Mouse (Mus musculus): ENCODE measurements around the gene Il22.
A peak's percentile ranks its signal among the peaks of the same experiment; 100 is the strongest.
"Not testable (repeated sequence)": the region's sequence is repeated elsewhere in the genome, so short reads cannot be mapped to it uniquely, and the experiment has no call there.

The Il22 gene

DNA sequence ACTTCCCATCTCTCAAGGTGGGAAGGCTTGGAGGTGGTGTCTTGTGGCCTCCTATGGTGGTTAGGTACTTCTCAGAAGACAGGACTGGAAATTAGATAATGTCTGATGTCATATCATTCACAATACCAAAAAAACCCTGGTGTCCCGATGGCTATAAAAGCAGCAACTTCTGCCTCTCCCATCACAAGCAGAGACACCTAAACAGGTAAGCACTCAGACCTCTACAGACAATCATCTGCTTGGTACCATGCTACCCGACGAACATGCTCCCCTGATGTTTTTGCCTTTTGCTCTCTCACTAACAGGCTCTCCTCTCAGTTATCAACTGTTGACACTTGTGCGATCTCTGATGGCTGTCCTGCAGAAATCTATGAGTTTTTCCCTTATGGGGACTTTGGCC, at the start of gene Il22:
TSS of gene Il22 (plus strand) at position 301 of the 400 bp plus-strand sequence.
- DNase-seq, result no peak

GRCm38 (mm10) chr10:118155932-118156331, 48.8 kb upstream of the Il22 start:
- no peak for DNase-seq

DNA sequence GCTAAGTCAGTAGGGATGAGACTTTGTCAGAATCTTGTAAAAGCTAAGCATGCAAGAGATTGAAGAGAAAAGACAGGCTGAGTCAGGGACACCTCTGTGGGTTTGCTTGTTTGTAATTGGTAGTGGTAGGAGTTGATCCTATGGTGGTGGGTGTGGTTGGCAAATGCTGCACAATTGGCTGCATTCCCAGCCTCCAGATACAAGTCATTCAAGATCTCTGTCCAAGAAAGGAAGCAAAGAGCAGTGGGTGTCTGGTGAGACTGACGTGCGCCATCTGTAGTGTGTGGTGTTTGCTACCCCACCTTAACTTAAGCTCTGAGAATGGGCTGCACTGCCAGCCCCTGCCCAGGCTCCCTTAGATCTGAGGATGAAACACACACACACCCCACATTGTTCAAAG, 43.6 kb upstream of the Il22 start:
- no peak for DNase-seq

DNA sequence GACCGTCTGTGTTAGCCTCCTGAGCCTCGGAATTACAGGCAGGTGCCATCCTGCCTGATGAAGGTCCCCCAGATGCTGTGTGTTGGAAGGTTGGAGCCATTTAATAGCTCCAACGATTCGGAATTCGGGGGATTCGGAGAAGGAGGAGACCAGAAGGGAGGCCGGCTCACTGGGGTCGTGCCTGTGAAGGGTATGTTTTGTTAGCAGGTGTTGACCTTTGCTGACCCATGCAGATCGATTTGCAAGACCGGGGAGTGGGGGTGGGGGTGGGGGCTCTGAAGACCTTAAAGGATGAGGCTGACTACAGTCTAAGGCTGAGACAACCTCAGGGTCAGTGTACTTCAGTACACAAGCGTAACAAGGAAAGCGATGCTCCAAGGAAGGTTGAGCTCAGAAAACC, 35.5 kb upstream of the Il22 start:
- DNase-seq, result no peak

GRCm38 (mm10) chr10:118172416-118172815, 32.3 kb upstream of the Il22 start:
- no peak for DNase-seq

- no peak for DNase-seq
Observed at GRCm38 (mm10) chr10:118172876-118173275, 31.9 kb upstream of the Il22 start.

GRCm38 (mm10) chr10:118175542-118175941, 29.2 kb upstream of the Il22 start:
- not testable (repeated sequence) for DNase-seq

GRCm38 (mm10) chr10:118178735-118179151, 26.0 kb upstream of the Il22 start:
- no peak for DNase-seq

GRCm38 (mm10) chr10:118179265-118179664, 25.5 kb upstream of the Il22 start:
- no peak for DNase-seq

DNA sequence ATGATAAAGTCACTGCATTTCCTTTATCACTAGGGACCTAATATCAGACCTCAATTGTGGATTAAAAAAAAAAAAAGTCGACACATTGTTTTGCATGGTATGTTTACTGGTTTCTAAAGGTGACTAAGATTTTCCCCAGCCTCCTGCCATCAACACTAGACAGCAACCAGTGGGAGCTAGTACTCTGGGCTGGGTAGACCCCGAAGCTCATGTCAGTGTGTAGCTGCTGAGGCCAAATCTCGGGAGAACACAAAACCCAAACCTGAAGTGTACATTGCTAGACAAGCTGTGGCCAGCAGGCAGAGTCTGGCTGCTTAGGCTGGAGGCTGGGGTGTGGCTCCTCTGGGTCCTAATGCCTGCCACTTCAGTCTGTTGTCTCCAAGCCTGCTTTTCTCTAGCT, 9.6 kb upstream of the Il22 start:
- not testable (repeated sequence) for DNase-seq

DNA sequence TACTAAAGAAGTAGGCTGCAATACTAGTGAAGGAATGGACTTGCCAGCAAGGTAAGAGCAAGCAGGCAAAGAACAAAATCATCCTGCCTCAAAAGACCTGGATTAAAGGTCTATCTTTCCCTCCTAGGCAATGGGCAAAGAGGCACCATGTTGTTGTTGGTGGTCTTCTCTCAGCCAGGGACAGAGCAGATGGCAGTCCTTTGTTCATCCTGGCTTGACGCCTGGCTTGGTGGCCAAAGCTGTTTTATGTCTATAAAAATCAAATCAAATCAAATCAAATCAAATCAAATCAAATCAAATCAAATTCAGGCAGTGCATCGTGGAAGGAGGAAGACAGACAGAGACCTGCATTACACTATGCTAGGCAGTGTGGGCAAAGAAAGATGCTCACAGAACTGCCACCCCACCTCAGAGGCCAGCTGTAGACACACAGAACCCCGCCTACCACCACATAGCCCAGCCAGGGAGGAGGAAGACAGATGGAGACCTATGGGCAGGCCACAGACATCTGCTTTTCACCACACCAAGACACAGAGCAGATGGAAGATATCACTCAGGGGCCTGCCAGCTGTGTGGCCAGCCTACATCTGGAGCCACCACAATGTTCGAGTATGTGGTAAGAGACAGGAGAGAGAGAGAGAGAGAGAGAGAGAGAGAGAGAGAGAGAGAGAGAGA, 11.1 kb downstream of the Il22 start:
- not testable (repeated sequence) for DNase-seq

DNA sequence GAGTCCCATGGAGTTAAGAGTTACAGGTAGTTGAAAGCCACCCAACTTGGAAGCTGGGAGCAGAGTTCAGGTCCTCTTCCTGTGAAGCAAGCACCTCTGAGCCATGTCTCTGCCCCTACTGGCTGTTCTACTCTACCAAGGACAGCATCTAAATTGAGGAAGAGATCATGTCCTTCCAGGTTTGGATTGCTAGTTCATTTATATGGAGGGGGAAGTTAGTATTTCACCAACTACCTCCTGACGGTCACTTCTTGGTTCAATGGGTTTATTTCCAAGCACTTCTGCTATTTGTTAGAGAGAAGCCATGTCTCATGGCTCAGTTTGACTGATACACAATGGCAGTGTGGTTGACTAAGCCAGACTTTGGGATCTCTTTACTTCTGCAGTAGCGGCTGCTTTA, 22.9 kb downstream of the Il22 start:
- not testable (repeated sequence) for DNase-seq

- not testable (repeated sequence) for DNase-seq
Observed at GRCm38 (mm10) chr10:118232607-118233006, 27.9 kb downstream of the Il22 start.

DNA sequence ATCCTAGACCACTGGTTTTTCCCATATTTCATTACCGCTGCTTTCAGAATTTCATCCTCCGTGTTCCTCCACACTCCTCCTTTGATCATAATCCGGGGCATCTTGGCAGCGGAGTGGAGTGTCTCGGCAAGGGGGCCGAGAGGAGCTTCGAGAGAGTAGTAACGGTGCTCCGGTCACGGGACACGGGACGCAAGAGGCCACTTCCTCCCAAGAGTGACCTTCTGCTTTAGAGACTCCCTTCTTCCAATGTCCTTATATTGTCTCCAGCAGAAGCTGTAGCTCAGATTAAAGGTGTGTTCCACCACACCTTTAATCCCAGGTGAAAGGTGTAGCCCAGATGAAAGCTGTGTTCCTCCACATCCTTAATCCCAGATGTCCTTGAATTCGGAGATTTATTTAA, 35.9 kb downstream of the Il22 start, which contains the start of gene Gm32717:
TSS of gene Gm32717 (minus strand) at position 101 of the 400 bp plus-strand sequence.
- DNase-seq, result not testable (repeated sequence)

GRCm38 (mm10) chr10:118249006-118249595, 44.4 kb downstream of the Il22 start:
- DNase-seq, result not testable (repeated sequence)

DNA sequence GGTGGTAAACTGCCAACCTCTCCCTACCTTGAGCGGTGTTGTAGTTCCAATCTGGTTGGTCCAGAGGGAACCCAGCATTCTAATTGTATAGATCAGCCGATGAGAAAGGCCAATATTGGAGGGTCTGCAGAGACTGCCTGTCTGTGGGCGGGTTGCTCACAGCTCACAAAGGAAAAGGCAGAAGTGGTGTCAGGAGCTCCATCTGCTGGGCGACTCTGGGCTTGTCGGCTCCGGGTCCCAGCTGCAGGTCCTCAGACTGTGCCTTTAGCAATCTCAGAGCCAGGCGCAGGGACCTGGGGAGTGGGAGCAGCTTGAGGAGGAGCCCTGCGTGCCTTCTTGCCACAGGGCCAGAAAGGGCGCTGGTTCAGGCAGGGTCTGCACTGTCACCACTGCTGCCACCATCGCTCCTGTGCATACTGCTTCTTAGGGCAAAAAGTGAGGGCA, 46.1 kb downstream of the Il22 start:
- DNase-seq, result peak; percentile 34

DNA sequence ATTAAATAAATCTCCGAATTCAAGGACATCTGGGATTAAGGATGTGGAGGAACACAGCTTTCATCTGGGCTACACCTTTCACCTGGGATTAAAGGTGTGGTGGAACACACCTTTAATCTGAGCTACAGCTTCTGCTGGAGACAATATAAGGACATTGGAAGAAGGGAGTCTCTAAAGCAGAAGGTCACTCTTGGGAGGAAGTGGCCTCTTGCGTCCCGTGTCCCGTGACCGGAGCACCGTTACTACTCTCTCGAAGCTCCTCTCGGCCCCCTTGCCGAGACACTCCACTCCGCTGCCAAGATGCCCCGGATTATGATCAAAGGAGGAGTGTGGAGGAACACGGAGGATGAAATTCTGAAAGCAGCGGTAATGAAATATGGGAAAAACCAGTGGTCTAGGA, 53.6 kb downstream of the Il22 start, which contains the start of gene Gm32802:
TSS of gene Gm32802 (plus strand) at position 301 of the 400 bp plus-strand sequence.
- DNase-seq, result not testable (repeated sequence)

Measured in liver (tissue).